Mouse (Mus musculus) heart, embryonic 13.5 days (tissue): Measurements from ENCODE around the gene Dld. TPM values are rescaled to one million over a fixed set of nuclear protein-coding genes. Genes with fewer than 3 reads are reported as not detected.

Experiments
- ATAC-seq: fragments of 200-750 bp; cut with Nextera tagmentation; 2 replicates; pipeline ENCODE4 v1.8.0; 2017; ENCODE audit warnings: moderate TSS enrichment; ENCODE audit not compliant: insufficient number of reproducible peaks, low FRiP score, low TSS enrichment; ENCODE audit errors: extremely low read depth
- H3K27ac ChIP-seq: fragments of 300-500 bp; sonication (generic); replicated peaks from 2 replicates; pipeline ENCODE4 v1.5.1; 2015; ENCODE audit warnings: moderate library complexity, mild to moderate bottlenecking, inconsistent platforms
- H3K27me3 ChIP-seq: fragments of 300-500 bp; sonication (generic); replicated peaks from 2 replicates; pipeline ENCODE4 v1.6.1; 2015; ENCODE audit warnings: mild to moderate bottlenecking, inconsistent platforms
- H3K36me3 ChIP-seq: fragments of 300-500 bp; sonication (generic); 2 replicates; pipeline ENCODE4 v1.6.1; 2015; ENCODE audit warnings: mild to moderate bottlenecking, inconsistent platforms
- H3K4me1 ChIP-seq: fragments of 300-500 bp; sonication (generic); 2 replicates; pipeline ENCODE4 v1.6.1; 2015; ENCODE audit warnings: inconsistent platforms
- H3K4me2 ChIP-seq: fragments of 300-500 bp; sonication (generic); 2 replicates; pipeline ENCODE4 v1.6.1; 2015; ENCODE audit warnings: inconsistent platforms, mild to moderate bottlenecking, moderate library complexity
- H3K4me3 ChIP-seq: fragments of 300-500 bp; sonication (generic); 2 replicates; pipeline ENCODE4 v1.5.1; 2015; ENCODE audit warnings: moderate library complexity, mild to moderate bottlenecking, inconsistent platforms
- H3K9ac ChIP-seq: fragments of 300-500 bp; sonication (generic); 2 replicates; pipeline ENCODE4 v1.6.1; 2015; ENCODE audit warnings: inconsistent platforms, mild to moderate bottlenecking, moderate library complexity
- H3K9me3 ChIP-seq: fragments of 300-500 bp; sonication (generic); 2 replicates; pipeline ENCODE4 v1.6.1; 2016; ENCODE audit warnings: inconsistent platforms
- WGBS: fragments of 180-500 bp; shearing (Covaris S2); methylation state at CpG from one replicate; pipeline ENCODE4 v1.1.7; 2015; ENCODE audit warnings: mixed read lengths; 5-methylcytosine and 5-hydroxymethylcytosine counted together
- polyA plus RNA-seq: library from polyadenylated mRNA; unstranded; fragments of >200 nt; fragmentation: Nextera tagmentation; extraction: Ambion mirVana; gene quantifications from 2 replicates; pipeline ENCODE4 v1.2.1, GENCODE M21; 2015

Dld gene
- 179 and 190 TPM in 2 replicates for polyA plus RNA-seq

DNA sequence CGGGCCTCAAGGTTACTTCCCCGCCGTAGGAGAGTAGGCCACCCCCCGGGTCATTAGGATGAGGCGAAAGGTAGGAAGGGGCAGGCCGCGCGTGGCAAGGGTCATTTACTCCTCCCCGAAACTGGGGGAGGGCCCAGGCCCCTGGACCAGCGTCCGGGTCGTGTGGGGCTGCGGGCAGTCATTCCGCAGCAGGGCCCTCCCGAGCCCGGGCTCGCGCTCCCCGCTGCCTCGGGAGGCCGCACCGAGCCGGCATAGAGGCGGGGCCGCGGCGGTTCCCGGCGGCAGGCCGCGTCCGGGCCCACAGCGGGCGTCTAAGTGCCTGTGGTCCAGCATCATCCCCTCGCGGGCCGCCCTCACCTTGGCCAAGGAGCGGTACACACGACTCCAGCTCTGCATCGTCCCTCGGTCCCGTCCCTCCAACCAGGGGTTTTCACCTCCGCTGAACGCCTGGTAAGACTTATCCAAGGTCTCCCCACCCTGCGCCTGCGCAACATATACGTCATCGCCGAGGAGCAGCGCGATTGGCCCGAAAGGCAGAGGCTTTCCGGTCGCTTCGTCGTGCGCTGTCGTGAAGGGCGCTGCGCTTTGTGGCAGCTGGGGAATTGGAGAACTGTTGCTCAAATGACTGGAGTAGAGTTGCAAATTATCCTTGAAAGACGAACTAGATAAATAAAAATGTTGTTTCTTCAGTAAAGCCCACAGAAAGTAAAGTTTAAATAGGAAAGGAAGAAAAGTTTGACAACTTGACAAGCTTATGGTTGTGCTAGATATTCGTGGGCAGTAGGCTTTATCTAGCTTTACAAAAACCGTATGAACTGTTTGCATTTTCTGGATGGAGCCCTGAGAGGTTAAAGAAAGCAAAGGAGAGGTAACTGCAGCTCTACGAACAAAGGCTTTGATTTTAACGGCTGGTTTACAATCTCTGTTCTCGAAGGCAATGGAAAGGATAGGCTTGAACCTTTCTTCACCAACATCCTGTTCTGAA lies at the start of gene Dld:
Dld (minus strand) TSS at position 510 of the 985 bp plus-strand sequence.
- Histone ChIP-seq H3K9ac (peak within 1 kb of the TSS; percentile 98), H3K4me1 (peaks cover 18% of the 10 kb centered on the region), H3K9me3 (no peaks in the 10 kb centered on the region), H3K27ac (peak within 1 kb of the TSS; percentile 91), H3K36me3 (peaks cover 27% of the 10 kb centered on the region), H3K4me2 (peak within 1 kb of the TSS; percentile 94), H3K4me3 (peak within 1 kb of the TSS; percentile 99), H3K27me3 (no peaks in the 10 kb centered on the region)
- peak; percentile 97 for ATAC-seq
- WGBS: 5% methylated on average over 66 of the region's 66 CpGs

DNA sequence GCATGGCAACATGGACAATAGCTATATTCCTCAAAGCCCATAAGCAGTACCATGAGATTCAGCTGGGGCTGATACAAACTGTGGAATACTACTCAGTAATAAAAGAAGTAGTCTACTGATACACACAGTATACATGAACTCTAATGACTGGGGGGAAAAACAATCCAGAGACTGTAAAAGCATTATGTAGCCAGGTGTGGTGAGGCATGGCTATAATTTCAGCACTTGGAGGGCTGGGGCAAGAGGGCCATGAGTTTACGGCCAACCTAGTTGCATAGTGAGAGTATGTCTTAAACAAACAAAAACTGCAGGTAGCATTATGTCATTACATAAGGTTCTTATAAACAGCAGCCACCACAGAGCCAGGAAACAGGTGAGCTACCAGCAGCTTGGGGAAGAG lies 49.6 kb upstream of the Dld start:
- Histone ChIP-seq H3K27ac (no peak overlapping the region), H3K4me2 (no peak overlapping the region), H3K4me1 (no peaks in the 10 kb centered on the region), H3K4me3 (no peak overlapping the region), H3K36me3 (no peaks in the 10 kb centered on the region), H3K9me3 (no peaks in the 10 kb centered on the region), H3K27me3 (no peaks in the 10 kb centered on the region; the same call in 1 of the 2 replicates), H3K9ac (no peak overlapping the region)
- 82% methylated on average over 1 of the region's 1 CpGs for WGBS
- no peak for ATAC-seq

DNA sequence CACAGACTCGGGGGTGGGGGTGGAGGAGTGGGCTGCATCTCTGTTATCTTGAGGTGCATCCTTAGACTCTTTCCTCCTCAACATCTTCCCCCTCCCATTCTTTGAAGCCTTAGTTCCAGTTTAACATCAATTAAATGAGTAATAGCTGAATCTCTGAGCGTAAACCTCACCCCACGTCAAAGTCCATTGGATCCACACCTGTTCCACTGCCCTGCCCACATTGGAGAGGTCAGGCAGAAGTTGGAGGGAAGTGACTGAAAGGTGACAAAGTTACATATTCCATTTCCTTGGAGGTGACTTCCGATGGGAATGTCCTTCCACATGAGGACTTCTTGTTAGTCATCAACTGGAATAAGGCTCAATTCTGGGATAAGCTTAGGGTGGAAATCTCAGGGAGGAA lies 46.5 kb upstream of the Dld start:
- H3K9me3 ChIP-seq: no peaks in the 10 kb centered on the region
- no peak overlapping the region for H3K9ac ChIP-seq
- no peak for ATAC-seq
- H3K27ac ChIP-seq: no peak overlapping the region
- H3K36me3 ChIP-seq: no peaks in the 10 kb centered on the region
- no peak overlapping the region for H3K4me3 ChIP-seq
- no peak overlapping the region for H3K4me2 ChIP-seq
- WGBS: 82% methylated on average over 4 of the region's 4 CpGs
- H3K4me1 ChIP-seq: no peaks in the 10 kb centered on the region
- no peaks in the 10 kb centered on the region for H3K27me3 ChIP-seq

DNA sequence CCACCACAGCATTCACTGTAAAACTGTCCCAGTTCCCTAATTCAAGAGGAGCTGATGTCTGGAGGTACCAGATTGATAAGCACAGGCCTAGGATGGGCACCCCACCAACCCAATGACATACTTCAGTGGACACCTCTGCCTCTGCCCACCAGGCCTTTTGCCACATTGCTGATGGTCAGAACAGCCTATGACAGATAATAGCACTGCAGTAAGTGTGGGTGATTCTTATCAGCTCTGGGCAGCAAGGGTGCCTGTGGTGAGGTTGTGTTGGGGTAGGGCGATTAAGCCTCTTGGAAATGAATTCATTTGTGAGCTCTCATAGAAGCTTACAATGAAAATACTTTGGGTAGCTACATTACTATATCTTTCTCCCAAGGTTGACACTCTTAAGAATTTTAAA lies 44.6 kb upstream of the Dld start:
- Histone ChIP-seq H3K9ac (no peak overlapping the region), H3K27me3 (no peaks in the 10 kb centered on the region), H3K27ac (no peak overlapping the region), H3K4me3 (no peak overlapping the region), H3K36me3 (no peaks in the 10 kb centered on the region), H3K9me3 (no peaks in the 10 kb centered on the region), H3K4me1 (no peaks in the 10 kb centered on the region), H3K4me2 (no peak overlapping the region)
- no peak for ATAC-seq
- 90% methylated on average over 1 of the region's 1 CpGs for WGBS

- 89% methylated on average over 12 of the region's 12 CpGs for WGBS
- Histone ChIP-seq H3K4me2 (no peak overlapping the region), H3K4me1 (no peaks in the 10 kb centered on the region)
These were observed 40.4 kb upstream of the Dld start for GRCm38 (mm10) chr12:31391696-31392095.

GRCm38 (mm10) chr12:31390571-31390970 lies 39.3 kb upstream of the Dld start, which contains the start of gene Slc26a3:
Gene Slc26a3 (plus strand): TSS chr12:31390871.
- H3K4me1 ChIP-seq: no peaks in the 10 kb centered on the region
- H3K36me3 ChIP-seq: no peaks in the 10 kb centered on the region
- ATAC-seq: no peak
- H3K9ac ChIP-seq: no peak within 1 kb of the TSS
- H3K9me3 ChIP-seq: no peaks in the 10 kb centered on the region
- H3K4me3 ChIP-seq: no peak within 1 kb of the TSS
- H3K4me2 ChIP-seq: no peak within 1 kb of the TSS
- no peaks in the 10 kb centered on the region for H3K27me3 ChIP-seq
- WGBS: 72% methylated on average over 3 of the region's 3 CpGs
- no peak within 1 kb of the TSS for H3K27ac ChIP-seq

More at GRCm38 (mm10) chr12:31391696-31392095, 40.4 kb upstream of the Dld start:
- no peak overlapping the region for H3K27ac ChIP-seq
- no peak overlapping the region for H3K4me3 ChIP-seq
- no peaks in the 10 kb centered on the region for H3K36me3 ChIP-seq
- no peaks in the 10 kb centered on the region for H3K9me3 ChIP-seq
- no peak for ATAC-seq
- no peak overlapping the region for H3K9ac ChIP-seq
- H3K27me3 ChIP-seq: no peaks in the 10 kb centered on the region

DNA sequence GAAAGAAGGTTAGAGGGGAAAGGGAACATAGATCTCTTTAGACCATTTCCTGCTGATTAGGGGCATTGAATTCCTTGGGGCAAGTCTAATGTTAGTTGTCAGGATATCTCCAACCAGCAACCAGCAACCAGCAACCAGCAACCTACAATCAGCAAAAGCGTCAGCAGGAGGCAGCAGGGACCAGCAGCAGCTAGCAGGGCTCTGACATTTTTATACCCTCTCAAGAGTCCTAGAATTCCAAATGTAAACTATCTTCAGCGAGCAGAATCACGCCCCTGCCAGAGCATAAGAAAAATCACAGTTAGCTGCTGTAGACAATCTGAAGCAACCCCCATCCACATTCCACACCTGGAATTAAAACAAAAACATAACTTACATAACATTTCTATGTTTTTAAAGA lies 36.0 kb upstream of the Dld start:
- WGBS: 19% methylated on average over 3 of the region's 3 CpGs
- H3K4me3 ChIP-seq: no peak overlapping the region
- no peak overlapping the region for H3K9ac ChIP-seq
- H3K4me2 ChIP-seq: no peak overlapping the region
- H3K4me1 ChIP-seq: no peaks in the 10 kb centered on the region
- H3K36me3 ChIP-seq: no peaks in the 10 kb centered on the region
- no peak overlapping the region for H3K27ac ChIP-seq
- H3K27me3 ChIP-seq: no peaks in the 10 kb centered on the region
- ATAC-seq: no peak
- H3K9me3 ChIP-seq: no peaks in the 10 kb centered on the region

DNA sequence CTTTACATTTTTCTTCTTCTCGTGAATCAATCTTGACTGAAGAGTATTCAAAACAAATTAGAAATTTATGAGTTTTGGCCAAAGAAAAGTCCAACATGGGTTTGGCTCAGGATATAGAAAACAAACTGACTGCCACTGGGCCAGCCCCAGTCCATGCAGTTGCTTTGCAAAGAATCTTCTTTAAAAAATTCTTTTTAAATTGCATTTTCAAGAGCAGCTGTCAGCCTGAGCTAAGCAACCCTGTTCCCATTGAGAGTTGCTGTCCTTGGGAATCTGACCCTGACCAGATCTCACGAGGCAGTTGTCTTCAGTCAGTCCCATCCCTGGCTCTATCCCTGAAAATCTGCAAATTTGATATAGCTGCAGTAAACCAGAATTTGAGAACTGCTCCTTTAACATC lies 31.2 kb upstream of the Dld start:
- peaks cover 11% of the 10 kb centered on the region; the same call in 1 of the 2 replicates for H3K4me1 ChIP-seq
- no peak overlapping the region for H3K9ac ChIP-seq
- H3K36me3 ChIP-seq: no peaks in the 10 kb centered on the region
- 57% methylated on average over 2 of the region's 2 CpGs for WGBS
- H3K27me3 ChIP-seq: no peaks in the 10 kb centered on the region
- no peak overlapping the region for H3K27ac ChIP-seq
- no peaks in the 10 kb centered on the region for H3K9me3 ChIP-seq
- H3K4me3 ChIP-seq: no peak overlapping the region
- no peak for ATAC-seq
- H3K4me2 ChIP-seq: no peak overlapping the region

- Histone ChIP-seq H3K4me3 (no peak overlapping the region), H3K9ac (no peak overlapping the region), H3K36me3 (no peaks in the 10 kb centered on the region), H3K9me3 (no peaks in the 10 kb centered on the region), H3K4me1 (peaks cover 26% of the 10 kb centered on the region), H3K27me3 (no peaks in the 10 kb centered on the region), H3K4me2 (no peak overlapping the region), H3K27ac (0 out of 2 replicates have a peak overlapping the region, but pooled peaks have one; percentile 3)
- ATAC-seq: no peak; the same call in 1 of the 2 replicates
- 10% methylated on average over 2 of the region's 2 CpGs for WGBS
These were observed 29.6 kb upstream of the Dld start for GRCm38 (mm10) chr12:31380878-31381277.

GRCm38 (mm10) chr12:31377241-31377640 lies 26.0 kb upstream of the Dld start:
- Histone ChIP-seq H3K27ac (peak overlapping the region; percentile 42; the same call in 1 of the 2 replicates), H3K4me2 (peak overlapping the region; percentile 75)

DNA sequence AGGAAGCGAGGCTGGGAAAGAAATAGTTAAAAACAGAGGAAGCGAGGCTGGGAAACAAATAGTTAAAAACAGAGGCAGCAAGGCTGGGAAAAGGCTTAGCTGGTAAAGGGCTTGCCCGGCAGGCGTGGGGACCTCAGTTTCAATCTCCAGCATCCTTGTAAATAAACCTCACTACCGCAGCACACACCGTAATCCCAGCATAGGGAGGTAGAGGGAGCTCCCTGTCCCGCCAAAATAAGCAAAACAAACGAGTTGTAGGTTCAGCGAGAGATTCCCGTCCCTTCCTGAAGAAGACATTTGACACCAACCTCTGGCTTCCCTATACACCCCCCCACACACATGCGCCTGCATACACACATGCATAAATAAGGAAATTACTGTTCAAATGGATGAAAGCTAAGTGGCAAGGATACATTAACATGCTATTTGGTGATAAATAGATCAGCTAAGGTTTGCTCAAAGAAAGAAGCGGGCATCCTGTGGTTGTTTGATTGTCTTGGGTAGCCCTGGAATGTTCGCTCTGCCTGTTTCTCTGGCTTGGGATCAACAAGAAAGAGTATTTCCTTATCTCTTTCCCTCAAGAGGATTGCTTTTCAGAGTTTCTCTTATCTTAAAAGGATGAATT lies 25.2 kb upstream of the Dld start:
- Histone ChIP-seq H3K27me3 (no peaks in the 10 kb centered on the region), H3K27ac (peak overlapping the region; percentile 42), H3K4me1 (peaks cover 47% of the 10 kb centered on the region), H3K4me3 (peak overlapping the region; percentile 42), H3K36me3 (no peaks in the 10 kb centered on the region), H3K4me2 (peak overlapping the region; percentile 75), H3K9me3 (no peaks in the 10 kb centered on the region), H3K9ac (peak overlapping the region; percentile 68)
- no peak for ATAC-seq
- WGBS: 3% methylated on average over 13 of the region's 13 CpGs

More at GRCm38 (mm10) chr12:31377241-31377640, 26.0 kb upstream of the Dld start:
- no peak for ATAC-seq
- no peaks in the 10 kb centered on the region for H3K36me3 ChIP-seq
- peak overlapping the region; percentile 42 for H3K4me3 ChIP-seq
- H3K9me3 ChIP-seq: no peaks in the 10 kb centered on the region
- H3K4me1 ChIP-seq: peaks cover 43% of the 10 kb centered on the region
- 63% methylated on average over 11 of the region's 11 CpGs for WGBS
- no peaks in the 10 kb centered on the region for H3K27me3 ChIP-seq
- peak overlapping the region; percentile 68 for H3K9ac ChIP-seq
